Mouse (Mus musculus): ENCODE data around the gene Gm9918.
"Not testable (repeated sequence)": the region's sequence is repeated elsewhere in the genome, so short reads cannot be mapped to it uniquely, and the experiment has no call there.

Gene Gm9918

GRCm38 (mm10) chr15:102270274-102270960 lies at the start of gene Gm9918:
Gm9918 (plus strand) TSS chr15:102270563.
- no peak for DNase-seq (ENCODE audit: low spot score in 2 of 2)

- no peak for DNase-seq (ENCODE audit: low spot score in 2 of 2)
Measured at GRCm38 (mm10) chr15:102222386-102222785, 48.0 kb upstream of the Gm9918 start.

GRCm38 (mm10) chr15:102224186-102224991 lies 46.0 kb upstream of the Gm9918 start:
- DNase-seq (ENCODE audit: low spot score in 2 of 2): peak; percentile 65 to 77

GRCm38 (mm10) chr15:102224992-102225617 lies 45.3 kb upstream of the Gm9918 start:
- DNase-seq (ENCODE audit: low spot score in 2 of 2): peak in 1 of 2 experiments; percentile 49

- not testable (repeated sequence) for DNase-seq (ENCODE audit: low spot score in 2 of 2)
Measured at GRCm38 (mm10) chr15:102225619-102226018, 44.7 kb upstream of the Gm9918 start.

- no peak for DNase-seq (ENCODE audit: low spot score in 2 of 2)
Measured at GRCm38 (mm10) chr15:102230408-102231321, 39.7 kb upstream of the Gm9918 start.

GRCm38 (mm10) chr15:102231748-102232147 lies 38.6 kb upstream of the Gm9918 start, which contains the start of gene Itgb7:
Itgb7 (minus strand) TSS chr15:102231944.
- peak in 1 of 2 experiments; percentile 54 for DNase-seq (ENCODE audit: low spot score in 2 of 2)

- DNase-seq (ENCODE audit: low spot score in 2 of 2): no peak
Measured at GRCm38 (mm10) chr15:102232764-102233163, 37.6 kb upstream of the Gm9918 start.

GRCm38 (mm10) chr15:102233896-102234295 lies 36.5 kb upstream of the Gm9918 start:
- no peak for DNase-seq (ENCODE audit: low spot score in 2 of 2)

GRCm38 (mm10) chr15:102235371-102236027 lies 34.9 kb upstream of the Gm9918 start:
- DNase-seq (ENCODE audit: low spot score in 2 of 2): no peak

GRCm38 (mm10) chr15:102238543-102239259 lies 31.7 kb upstream of the Gm9918 start:
- no peak for DNase-seq (ENCODE audit: low spot score in 2 of 2)

- peak; percentile 56 to 78 for DNase-seq (ENCODE audit: low spot score in 2 of 2)
Measured at GRCm38 (mm10) chr15:102239260-102239590, 31.1 kb upstream of the Gm9918 start.

GRCm38 (mm10) chr15:102239851-102240250 lies 30.5 kb upstream of the Gm9918 start:
- DNase-seq (ENCODE audit: low spot score in 2 of 2): no peak

GRCm38 (mm10) chr15:102240607-102241006 lies 29.8 kb upstream of the Gm9918 start:
- DNase-seq (ENCODE audit: low spot score in 2 of 2): no peak

GRCm38 (mm10) chr15:102242404-102243228 lies 27.7 kb upstream of the Gm9918 start:
- no peak for DNase-seq (ENCODE audit: low spot score in 2 of 2)

GRCm38 (mm10) chr15:102243229-102244190 lies 26.9 kb upstream of the Gm9918 start:
- peak in 1 of 2 experiments; percentile 50 for DNase-seq (ENCODE audit: low spot score in 2 of 2)

- DNase-seq (ENCODE audit: low spot score in 2 of 2): no peak
Measured at GRCm38 (mm10) chr15:102244306-102245191, 25.8 kb upstream of the Gm9918 start.
